ENCODE assay signal across 19 mouse cellular contexts in the genomic region with DNA sequence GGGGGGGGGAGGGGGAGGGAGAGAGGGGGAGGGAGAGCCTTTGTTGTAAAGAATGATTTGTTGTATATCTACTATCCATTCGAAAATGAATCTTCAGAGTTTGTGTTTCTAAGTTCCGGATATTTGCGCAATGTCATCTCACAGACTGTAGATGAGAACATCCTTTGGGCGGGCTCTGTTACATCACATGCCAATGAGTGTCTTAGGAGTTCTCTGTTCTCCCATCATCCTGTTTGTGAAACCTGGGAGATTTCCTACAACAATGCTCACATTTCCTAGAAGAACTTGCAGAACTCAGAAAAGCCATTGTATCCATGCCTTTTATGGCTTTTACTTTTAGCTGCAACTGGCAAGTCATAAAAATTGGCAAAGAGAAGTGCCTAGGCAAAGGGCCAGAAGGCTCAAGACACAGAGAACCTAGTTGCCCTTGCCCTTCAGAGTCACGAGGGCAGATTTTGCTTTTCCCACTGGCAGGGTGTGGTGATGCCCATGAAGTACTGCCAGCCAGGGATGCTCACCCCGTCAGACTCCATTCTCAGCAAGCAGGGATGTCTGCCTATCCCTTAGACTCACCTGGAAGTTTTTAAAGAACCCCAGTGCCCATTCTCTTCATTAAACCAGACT. TPM values are rescaled to one million over a fixed set of nuclear protein-coding genes. Genes with fewer than 3 reads are reported as not detected.
A peak's percentile ranks its signal among the peaks of the same experiment; 100 is the strongest.
DNase-seq lines count a peak whose midpoint lies in the region; ATAC-seq lines count a peak whose summit lies in the region.
"Had no signal": no experiment of that assay in that cellular context is flagged by ENCODE, and none has a peak within 500 bp of the region (broad histone marks: within the 10 kb centered on the region; RNA-seq: fewer than 3 reads in every experiment).

No protein-coding gene starts in this region.

- DNase-seq in ovary, postnatal 36 days (ENCODE audit: low spot score) = peak; percentile 4
- DNase-seq in ovary, postnatal 14 days (ENCODE audit: low spot score) = no peak
- peak; percentile 59 for DNase-seq in adrenal gland, postnatal 10 days
- DNase-seq in lung, postnatal 36 days = peak; percentile 70
- no peak for DNase-seq in left cerebral cortex, postnatal 4 days
- no peak for DNase-seq in forebrain, embryonic 10.5 days (ENCODE audit: extremely low spot score, low spot score)
- DNase-seq: cerebellum, postnatal 10 days; heart, adult 2 months; heart, postnatal 10 days; kidney, adult 11 months; layer of hippocampus, adult 9-11 months had no signal

- ATAC-seq in frontal cortex, adult (ENCODE audit: low TSS enrichment) = no peak

- H3K36me3 ChIP-seq in forebrain, embryonic 10.5 days (replicated peaks) = no peaks in the 10 kb centered on the region
- H3K36me3 ChIP-seq: embryonic facial prominence, embryonic 10.5 days; neural tube, embryonic 15.5 days had no signal

- intact Hi-C loops in left cerebral cortex, postnatal 4 days (cut with DNase I) = no loop called here

- no peak overlapping the region for H3K27ac ChIP-seq in forebrain, embryonic 10.5 days
- H3K27ac ChIP-seq: embryonic facial prominence, embryonic 10.5 days; heart, adult 2 months; hindbrain, embryonic 14.5 days; neural tube, embryonic 15.5 days had no signal

- H3K9me3 ChIP-seq in forebrain, embryonic 10.5 days = no peaks in the 10 kb centered on the region
- H3K9me3 ChIP-seq: embryonic facial prominence, embryonic 10.5 days; neural tube, embryonic 15.5 days had no signal

- H3K27me3 ChIP-seq in forebrain, embryonic 10.5 days (ENCODE audit: poor library complexity, severe bottlenecking) = no peaks in the 10 kb centered on the region
- H3K27me3 ChIP-seq: neural tube, embryonic 15.5 days had no signal

- no peak overlapping the region for H3K4me3 ChIP-seq in forebrain, embryonic 10.5 days
- H3K4me3 ChIP-seq: embryonic facial prominence, embryonic 10.5 days; heart, adult 2 months; neural tube, embryonic 15.5 days had no signal

- no peaks in the 10 kb centered on the region for H3K4me1 ChIP-seq in forebrain, embryonic 10.5 days
- H3K4me1 ChIP-seq: embryonic facial prominence, embryonic 10.5 days; neural tube, embryonic 15.5 days had no signal

- 90% methylated on average over 6 of the region's 6 CpGs for WGBS in forebrain, embryonic 10.5 days

RNA-seq across cellular contexts. Expression of a gene that starts 8.3 kb away (rescaled TPM):
- total RNA-seq in adrenal gland, postnatal 10 days (2021) = not detected
- not detected for total RNA-seq in left cerebral cortex, postnatal 4 days (2021)
- polyA plus RNA-seq in forebrain, embryonic 10.5 days (2016; fragmentation: Nextera tagmentation; extraction: Ambion mirVana) = not detected in 2 replicates
- total RNA-seq: heart, adult 2 months; midbrain, postnatal 0 days had no signal
- polyA plus RNA-seq: embryonic facial prominence, embryonic 10.5 days; forebrain, embryonic 11.5 days; heart, adult 2 months; hindbrain, embryonic 14.5 days; liver, embryonic 11.5 days; neural tube, embryonic 15.5 days had no signal

RNA-seq across cellular contexts. Expression of a gene that starts 13.4 kb away (rescaled TPM):
- total RNA-seq in adrenal gland, postnatal 10 days (2021) = 1 to 10 TPM; 1.5 to 2.4 TPM
- total RNA-seq in left cerebral cortex, postnatal 4 days (2021) = not detected
- 0.32 TPM in 1 of 2 replicates, not detected in the other for polyA plus RNA-seq in forebrain, embryonic 10.5 days (2016; fragmentation: Nextera tagmentation; extraction: Ambion mirVana)
- total RNA-seq: left cerebral cortex, postnatal 10 days; midbrain, postnatal 0 days had no signal

RNA-seq across cellular contexts. Expression of a gene that starts 29.6 kb away (rescaled TPM):
- total RNA-seq in adrenal gland, postnatal 10 days (2021) = 1 to 10 TPM; 1.1 to 3.2 TPM
- total RNA-seq in left cerebral cortex, postnatal 4 days (2021) = not detected
- not detected in 2 replicates for polyA plus RNA-seq in forebrain, embryonic 10.5 days (2016; fragmentation: Nextera tagmentation; extraction: Ambion mirVana)
- total RNA-seq: heart, adult 2 months; heart, postnatal 10 days; left cerebral cortex, postnatal 10 days; midbrain, postnatal 0 days had no signal
- polyA plus RNA-seq: embryonic facial prominence, embryonic 10.5 days; forebrain, embryonic 11.5 days; hindbrain, embryonic 14.5 days; midbrain, postnatal 0 days had no signal

RNA-seq across cellular contexts. Expression of a gene that starts 36.3 kb away (rescaled TPM):
- total RNA-seq in adrenal gland, postnatal 10 days (2021) = 10 to 100 TPM; 10.1 to 14.4 TPM
- 10 to 100 TPM; 27.3 to 28.3 TPM for total RNA-seq in left cerebral cortex, postnatal 4 days (2021)
- polyA plus RNA-seq in forebrain, embryonic 10.5 days (2016; fragmentation: Nextera tagmentation; extraction: Ambion mirVana) = 27.9 and 28.4 TPM in 2 replicates

RNA-seq across cellular contexts. Expression of a gene that starts 54.8 kb away (rescaled TPM):
- total RNA-seq in adrenal gland, postnatal 10 days (2021) = not detected
- not detected for total RNA-seq in left cerebral cortex, postnatal 4 days (2021)
- 0.42 and 0.46 TPM in 2 replicates for polyA plus RNA-seq in forebrain, embryonic 10.5 days (2016; fragmentation: Nextera tagmentation; extraction: Ambion mirVana)
- total RNA-seq: heart, adult 2 months; heart, postnatal 10 days; left cerebral cortex, postnatal 10 days; midbrain, postnatal 0 days had no signal
- polyA plus RNA-seq: forebrain, embryonic 11.5 days; midbrain, postnatal 0 days had no signal

Comparison
In these comparisons a context has a peak if more than half of its experiments do, and no peak if none do; other contexts are left out.
1. DNase-seq: peak in ovary, postnatal 36 days (single experiment), adrenal gland, postnatal 10 days (single experiment) and lung, postnatal 36 days (single experiment); none in ovary, postnatal 14 days (single experiment), left cerebral cortex, postnatal 4 days (single experiment) and forebrain, embryonic 10.5 days (single experiment).